Mouse (Mus musculus) forebrain, embryonic 13.5 days (tissue): ENCODE measurements around the gene Pcbp1. TPM values are rescaled to one million over a fixed set of nuclear protein-coding genes. Genes with fewer than 3 reads are reported as not detected.

Experiments
- ATAC-seq: fragments of 200-750 bp; cut with Nextera tagmentation; 2 replicates; pipeline ENCODE4 v1.8.0; 2017
- H3K27ac ChIP-seq: fragments of 300-500 bp; sonication (generic); 2 replicates; pipeline ENCODE4 v1.5.1; 2015; ENCODE audit warnings: inconsistent platforms, mild to moderate bottlenecking, moderate library complexity
- H3K27me3 ChIP-seq: fragments of 300-500 bp; sonication (generic); 2 replicates; pipeline ENCODE4 v1.6.1; 2015; ENCODE audit warnings: mild to moderate bottlenecking, inconsistent platforms
- H3K36me3 ChIP-seq: fragments of 300-500 bp; sonication (generic); 2 replicates; pipeline ENCODE4 v1.6.1; 2015; ENCODE audit warnings: mild to moderate bottlenecking, inconsistent platforms; ENCODE audit not compliant: poor library complexity, severe bottlenecking
- H3K4me1 ChIP-seq: fragments of 300-500 bp; sonication (generic); 2 replicates; pipeline ENCODE4 v1.6.1; 2015; ENCODE audit warnings: inconsistent platforms
- H3K4me2 ChIP-seq: fragments of 300-500 bp; sonication (generic); 2 replicates; pipeline ENCODE4 v1.6.1; 2015; ENCODE audit warnings: inconsistent platforms, mild to moderate bottlenecking, moderate library complexity
- H3K4me3 ChIP-seq: fragments of 300-500 bp; sonication (generic); 2 replicates; pipeline ENCODE4 v1.5.1; 2015; ENCODE audit warnings: mild to moderate bottlenecking, inconsistent platforms
- H3K9ac ChIP-seq: fragments of 300-500 bp; sonication (generic); 2 replicates; pipeline ENCODE4 v1.6.1; 2015; ENCODE audit warnings: mild to moderate bottlenecking, inconsistent platforms
- H3K9me3 ChIP-seq: fragments of 300-500 bp; sonication (generic); replicated peaks from 2 replicates; pipeline ENCODE4 v1.6.1; 2016; ENCODE audit warnings: inconsistent platforms
- WGBS: fragments of 180-500 bp; shearing (Covaris S2); methylation state at CpG from one replicate; pipeline ENCODE4 v1.1.7; 2015; 5-methylcytosine and 5-hydroxymethylcytosine counted together
- polyA plus RNA-seq: library from polyadenylated mRNA; unstranded; fragments of >200 nt; fragmentation: Nextera tagmentation; extraction: Ambion mirVana; gene quantifications from 2 replicates; pipeline ENCODE4 v1.2.1, GENCODE M21; 2015

Pcbp1 gene
- polyA plus RNA-seq, 1 experiment from 2014 or later: 245 TPM

GRCm38 (mm10) chr6:86522001-86522911 lies 3.9 kb downstream of the Pcbp1 start:
- H3K4me1 ChIP-seq: peaks cover 18% of the 10 kb centered on the region
- peak overlapping the region; percentile 63 for H3K27ac ChIP-seq
- H3K4me2 ChIP-seq: peak overlapping the region; percentile 93
- H3K36me3 ChIP-seq: peaks cover 15% of the 10 kb centered on the region; the same call in 1 of the 2 replicates
- peak overlapping the region; percentile 100 for H3K4me3 ChIP-seq
- no peaks in the 10 kb centered on the region for H3K27me3 ChIP-seq
- no peak for ATAC-seq
- H3K9me3 ChIP-seq: no peaks in the 10 kb centered on the region
- no peak overlapping the region; the same call in 1 of the 2 replicates for H3K9ac ChIP-seq
- WGBS: 79% methylated on average over 5 of the region's 5 CpGs

GRCm38 (mm10) chr6:86519767-86520345 lies 6.3 kb downstream of the Pcbp1 start:
- H3K27ac ChIP-seq: no peak overlapping the region
- H3K9ac ChIP-seq: no peak overlapping the region
- peaks cover 17% of the 10 kb centered on the region for H3K4me1 ChIP-seq
- WGBS: 85% methylated on average over 3 of the region's 3 CpGs
- H3K4me2 ChIP-seq: no peak overlapping the region
- ATAC-seq: no peak
- H3K4me3 ChIP-seq: no peak overlapping the region
- peaks cover 15% of the 10 kb centered on the region; the same call in 1 of the 2 replicates for H3K36me3 ChIP-seq
- H3K9me3 ChIP-seq: no peaks in the 10 kb centered on the region
- H3K27me3 ChIP-seq: no peaks in the 10 kb centered on the region

DNA sequence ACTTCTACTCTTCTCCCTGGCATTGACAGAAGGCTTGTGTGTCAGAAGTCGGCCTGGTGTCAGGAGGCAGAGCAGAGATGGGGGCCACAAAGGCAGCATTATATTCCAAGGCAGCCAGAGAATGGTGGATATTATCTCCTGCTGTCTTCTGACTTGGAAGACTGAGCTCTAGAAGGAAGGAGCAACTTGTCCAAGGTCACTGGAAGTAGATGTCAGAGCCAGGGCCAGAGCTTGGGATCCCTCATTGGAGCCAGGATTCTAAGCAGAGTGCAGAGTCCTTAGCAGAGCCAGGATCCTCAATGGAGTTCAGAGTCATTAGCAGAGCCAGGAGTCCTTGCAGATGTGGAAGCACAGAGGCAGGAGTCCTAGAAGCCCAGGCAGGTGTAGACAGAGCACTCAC lies 10.1 kb downstream of the Pcbp1 start:
- no peak for ATAC-seq
- no peak overlapping the region for H3K4me3 ChIP-seq
- no peaks in the 10 kb centered on the region for H3K9me3 ChIP-seq
- no peaks in the 10 kb centered on the region for H3K4me1 ChIP-seq
- H3K9ac ChIP-seq: no peak overlapping the region
- no peaks in the 10 kb centered on the region for H3K27me3 ChIP-seq
- 71% methylated on average over 1 of the region's 1 CpGs for WGBS
- H3K27ac ChIP-seq: no peak overlapping the region
- no peak overlapping the region for H3K4me2 ChIP-seq
- H3K36me3 ChIP-seq: peaks cover 1% of the 10 kb centered on the region; the same call in 1 of the 2 replicates

GRCm38 (mm10) chr6:86513296-86513695 lies 12.8 kb downstream of the Pcbp1 start:
- Histone ChIP-seq H3K4me2 (no peak overlapping the region), H3K27ac (no peak overlapping the region), H3K4me1 (no peaks in the 10 kb centered on the region), H3K4me3 (no peak overlapping the region), H3K9me3 (no peaks in the 10 kb centered on the region), H3K9ac (no peak overlapping the region), H3K27me3 (no peaks in the 10 kb centered on the region), H3K36me3 (no peaks in the 10 kb centered on the region)
- no peak for ATAC-seq
- 95% methylated on average over 4 of the region's 4 CpGs for WGBS

DNA sequence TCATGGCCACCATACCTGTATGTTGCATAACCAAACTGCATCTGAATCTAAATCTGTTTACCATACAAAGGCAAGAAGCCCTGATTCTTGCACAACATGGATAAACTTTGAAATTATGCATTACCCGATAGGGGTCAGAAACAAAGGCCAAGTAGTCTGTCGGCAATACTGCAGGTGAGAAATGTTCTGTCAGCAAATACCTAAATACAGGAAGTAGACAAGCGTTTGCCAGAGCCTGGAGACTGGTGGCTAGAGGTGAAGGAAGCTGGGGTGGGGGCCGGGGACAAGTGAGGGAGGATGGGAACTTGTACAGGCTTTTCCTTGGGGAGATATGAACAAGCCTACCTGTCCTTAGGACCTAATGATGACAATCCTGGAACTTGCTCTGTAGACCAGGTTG lies 15.1 kb downstream of the Pcbp1 start:
- Histone ChIP-seq H3K36me3 (no peaks in the 10 kb centered on the region), H3K9me3 (no peaks in the 10 kb centered on the region), H3K27me3 (no peaks in the 10 kb centered on the region), H3K9ac (no peak overlapping the region), H3K4me2 (no peak overlapping the region), H3K4me1 (no peaks in the 10 kb centered on the region), H3K4me3 (no peak overlapping the region), H3K27ac (no peak overlapping the region)
- ATAC-seq: no peak
- 89% methylated on average over 4 of the region's 4 CpGs for WGBS

DNA sequence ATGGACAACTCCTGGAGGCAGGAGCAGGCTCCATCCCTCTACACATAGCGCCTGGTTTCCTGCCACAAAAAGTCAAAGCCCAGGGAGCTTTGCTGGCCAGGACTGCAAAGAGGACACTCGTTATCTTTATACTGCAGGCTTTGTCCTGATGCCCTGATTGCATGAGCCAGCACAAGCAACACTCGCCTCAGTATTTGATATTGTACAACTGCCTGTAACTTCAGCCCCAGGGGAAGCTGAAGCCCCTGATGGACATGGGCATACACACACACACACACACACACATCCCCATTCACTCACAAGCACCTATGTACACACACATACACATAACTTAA lies 16.3 kb downstream of the Pcbp1 start:
- no peak overlapping the region for H3K9ac ChIP-seq
- no peaks in the 10 kb centered on the region for H3K36me3 ChIP-seq
- no peaks in the 10 kb centered on the region for H3K27me3 ChIP-seq
- 55% methylated on average over 3 of the region's 3 CpGs for WGBS
- no peaks in the 10 kb centered on the region for H3K9me3 ChIP-seq
- no peaks in the 10 kb centered on the region for H3K4me1 ChIP-seq
- no peak overlapping the region for H3K27ac ChIP-seq
- ATAC-seq: no peak
- H3K4me3 ChIP-seq: no peak overlapping the region
- no peak overlapping the region for H3K4me2 ChIP-seq

GRCm38 (mm10) chr6:86509194-86509865 lies 16.8 kb downstream of the Pcbp1 start:
- Histone ChIP-seq H3K4me3 (no peak overlapping the region), H3K36me3 (no peaks in the 10 kb centered on the region), H3K27me3 (no peaks in the 10 kb centered on the region), H3K4me2 (no peak overlapping the region), H3K9me3 (no peaks in the 10 kb centered on the region), H3K27ac (no peak overlapping the region), H3K9ac (no peak overlapping the region), H3K4me1 (no peaks in the 10 kb centered on the region)
- WGBS: 85% methylated on average over 4 of the region's 4 CpGs
- ATAC-seq: no peak

- Histone ChIP-seq H3K27ac (no peak overlapping the region), H3K9ac (no peak overlapping the region), H3K36me3 (no peaks in the 10 kb centered on the region), H3K4me1 (no peaks in the 10 kb centered on the region), H3K4me2 (no peak overlapping the region), H3K4me3 (no peak overlapping the region), H3K27me3 (no peaks in the 10 kb centered on the region), H3K9me3 (no peaks in the 10 kb centered on the region)
- WGBS: 94% methylated on average over 3 of the region's 3 CpGs
- ATAC-seq: no peak
These were observed 17.4 kb downstream of the Pcbp1 start for GRCm38 (mm10) chr6:86508736-86509135.

- H3K27ac ChIP-seq: no peak overlapping the region
- H3K27me3 ChIP-seq: no peaks in the 10 kb centered on the region
- ATAC-seq: no peak
- H3K4me2 ChIP-seq: no peak overlapping the region
- H3K4me3 ChIP-seq: no peak overlapping the region
- no peak overlapping the region for H3K9ac ChIP-seq
- H3K9me3 ChIP-seq: no peaks in the 10 kb centered on the region
- H3K36me3 ChIP-seq: no peaks in the 10 kb centered on the region
- no peaks in the 10 kb centered on the region for H3K4me1 ChIP-seq
These were observed 19.0 kb downstream of the Pcbp1 start for GRCm38 (mm10) chr6:86507116-86507515.

DNA sequence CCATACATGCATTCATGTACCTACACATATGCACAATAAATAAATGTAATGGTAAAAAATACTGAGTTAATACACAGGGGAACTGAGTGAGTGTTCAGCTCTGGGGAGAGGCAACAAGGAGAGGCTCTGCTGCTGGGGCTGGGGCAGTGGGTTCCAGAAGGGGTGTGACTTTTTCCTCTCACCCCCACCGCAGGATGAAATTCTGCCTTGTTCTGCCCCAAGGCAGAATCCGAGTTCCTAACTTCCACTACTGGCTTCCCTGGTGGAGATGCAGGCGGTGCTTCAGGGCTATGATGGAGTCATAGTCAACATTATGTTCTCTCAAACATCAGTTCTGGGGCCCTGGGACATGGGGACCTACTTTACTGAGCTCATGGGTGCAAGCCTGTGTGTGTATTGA lies 19.8 kb downstream of the Pcbp1 start:
- 87% methylated on average over 3 of the region's 3 CpGs for WGBS
- H3K4me1 ChIP-seq: no peaks in the 10 kb centered on the region
- no peak for ATAC-seq

GRCm38 (mm10) chr6:86505671-86506070 lies 20.4 kb downstream of the Pcbp1 start:
- 82% methylated on average over 7 of the region's 7 CpGs for WGBS
- H3K9me3 ChIP-seq: no peaks in the 10 kb centered on the region

More for the DNA sequence above, 19.8 kb downstream of the Pcbp1 start:
- no peak overlapping the region for H3K4me3 ChIP-seq
- no peak overlapping the region for H3K27ac ChIP-seq
- no peaks in the 10 kb centered on the region for H3K9me3 ChIP-seq
- no peaks in the 10 kb centered on the region for H3K36me3 ChIP-seq
- no peaks in the 10 kb centered on the region for H3K27me3 ChIP-seq
- no peak overlapping the region for H3K4me2 ChIP-seq
- H3K9ac ChIP-seq: no peak overlapping the region

DNA sequence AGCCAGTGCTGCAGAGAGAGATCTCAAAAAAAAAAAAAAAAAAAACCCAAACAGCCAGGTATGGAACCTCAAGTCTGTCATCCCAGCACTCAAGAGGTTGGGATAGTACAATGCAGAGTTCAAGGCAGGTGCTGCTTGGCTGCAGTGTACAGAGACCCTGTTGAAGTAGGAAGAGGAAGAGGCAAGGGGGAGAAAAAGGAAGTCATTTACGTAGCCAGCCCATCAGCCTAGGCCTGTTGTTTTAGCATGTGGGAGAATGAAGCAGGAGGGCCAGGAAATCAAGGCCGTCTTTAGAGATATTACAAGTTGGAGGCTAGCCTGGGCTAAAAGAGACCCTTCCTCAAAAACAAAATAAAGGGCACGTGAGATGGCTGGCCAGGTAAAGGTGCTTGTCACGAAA lies 22.6 kb downstream of the Pcbp1 start:
- ATAC-seq: no peak
- H3K27ac ChIP-seq: no peak overlapping the region

More at GRCm38 (mm10) chr6:86505671-86506070, 20.4 kb downstream of the Pcbp1 start:
- H3K27me3 ChIP-seq: no peaks in the 10 kb centered on the region
- H3K36me3 ChIP-seq: no peaks in the 10 kb centered on the region
- ATAC-seq: no peak
- no peak overlapping the region for H3K4me3 ChIP-seq
- no peak overlapping the region for H3K4me2 ChIP-seq
- no peak overlapping the region for H3K27ac ChIP-seq
- H3K4me1 ChIP-seq: no peaks in the 10 kb centered on the region
- no peak overlapping the region for H3K9ac ChIP-seq

More for the DNA sequence above, 22.6 kb downstream of the Pcbp1 start:
- Histone ChIP-seq H3K36me3 (no peaks in the 10 kb centered on the region), H3K9ac (no peak overlapping the region), H3K4me3 (no peak overlapping the region), H3K27me3 (no peaks in the 10 kb centered on the region), H3K9me3 (no peaks in the 10 kb centered on the region), H3K4me2 (no peak overlapping the region), H3K4me1 (no peaks in the 10 kb centered on the region)
- WGBS: 90% methylated on average over 4 of the region's 4 CpGs
